Mouse (Mus musculus): ENCODE data around the gene Tfcp2. TPM values are rescaled to one million over a fixed set of nuclear protein-coding genes. Genes with fewer than 3 reads are reported as not detected.

Tfcp2 gene
- total and polyA plus RNA-seq, 3 experiments: 20.4 to 21.5 TPM; not detected in 1

DNA sequence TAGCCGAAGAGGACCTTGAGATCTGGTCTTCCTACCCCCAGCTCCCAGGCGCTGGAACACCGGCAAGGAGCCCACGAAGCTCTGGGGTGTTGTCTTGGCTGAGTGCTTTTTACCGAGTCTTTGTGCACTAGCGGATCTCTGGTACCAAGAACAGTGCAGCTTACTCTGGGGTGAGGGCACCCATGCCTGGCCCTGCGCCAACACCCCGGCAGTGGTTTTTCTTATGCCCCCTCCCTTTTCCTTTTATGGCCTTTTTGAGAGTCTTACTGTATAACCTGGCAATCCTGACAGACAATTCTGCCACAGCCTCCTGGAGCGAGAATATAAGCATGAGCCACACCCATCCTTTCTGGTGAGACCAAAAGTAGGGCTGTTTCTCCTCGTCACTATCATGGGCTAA, 73.5 kb downstream of the Tfcp2 start:
- no peak overlapping the region for H3K9ac ChIP-seq (ENCODE audit: control insufficient read depth, low read depth, low read length, poor library complexity, severe bottlenecking)
- H3K4me3 ChIP-seq (ENCODE audit: control insufficient read depth in 1 of 2, insufficient read depth in 1 of 2, low read depth in 2 of 2, low read length in 2 of 2): no peak overlapping the region
- no peaks in the 10 kb centered on the region for H3K27me3 ChIP-seq (ENCODE audit: control insufficient read depth in 1 of 2, insufficient read depth in 2 of 2, low read length in 2 of 2)
- no peak overlapping the region for H3K27ac ChIP-seq (ENCODE audit: control insufficient read depth, low read depth, low read length)
- H3K36me3 ChIP-seq (ENCODE audit: control insufficient read depth in 1 of 2, insufficient read depth in 2 of 2, low read length in 2 of 2): peaks cover 0 to 4% of the 10 kb centered on the region in 2 experiments; a peak in 1 of 4 replicates
- no peaks in the 10 kb centered on the region for H3K4me1 ChIP-seq (ENCODE audit: control insufficient read depth in 1 of 2, insufficient read depth in 2 of 2, low read length in 2 of 2)
- no peak for TF ChIP-seq ELF1 (IDR thresholded peaks at IDR 0.05; ENCODE audit: low read depth, low read length)
- no peak for TF ChIP-seq ETS1 (IDR thresholded peaks at IDR 0.05; ENCODE audit: low read depth, low read length)
- TF ChIP-seq ZKSCAN1 (IDR thresholded peaks at IDR 0.05; ENCODE audit: low read depth, low read length): no peak
- TF ChIP-seq SMC3 (IDR thresholded peaks at IDR 0.05; ENCODE audit: low read depth, low read length): no peak
- TF ChIP-seq MXI1 (IDR thresholded peaks at IDR 0.05; ENCODE audit: low read depth, low read length): no peak
- no peak for TF ChIP-seq CTCF (IDR thresholded peaks at IDR 0.05 in 2 of 3, conservative IDR thresholded peaks at IDR 0.05 in 1 of 3; ENCODE audit: control insufficient read depth in 1 of 3, insufficient read depth in 1 of 3, low read depth in 2 of 3, low read length in 3 of 3, poor library complexity in 1 of 3, severe bottlenecking in 1 of 3)
- no peak for TF ChIP-seq KAT2A (conservative IDR thresholded peaks at IDR 0.05; ENCODE audit: low read depth, low read length)
- TF ChIP-seq HCFC1 (IDR thresholded peaks at IDR 0.05; ENCODE audit: low read depth, low read length): no peak
- TF ChIP-seq CHD1 (IDR thresholded peaks at IDR 0.05; ENCODE audit: low read depth, low read length): no peak
- no peak for TF ChIP-seq E2F4 (IDR thresholded peaks at IDR 0.05; ENCODE audit: borderline replicate concordance, low read depth, low read length)
- TF ChIP-seq MAFK (IDR thresholded peaks at IDR 0.05; ENCODE audit: borderline replicate concordance, low read depth, low read length): no peak
- no peak for TF ChIP-seq NELFE (IDR thresholded peaks at IDR 0.05; ENCODE audit: low read depth, low read length)
- no peak for TF ChIP-seq EP300 (IDR thresholded peaks at IDR 0.05; ENCODE audit: low read depth in 1 of 2, low read length in 2 of 2)
- TF ChIP-seq RCOR1 (IDR thresholded peaks at IDR 0.05; ENCODE audit: low read depth, low read length): no peak
- TF ChIP-seq UBTF (IDR thresholded peaks at IDR 0.05; ENCODE audit: borderline replicate concordance, insufficient read depth, low read depth, low read length): no peak
- DNase-seq (ENCODE audit: low read depth, low spot score): no peak
- H3K9me3 ChIP-seq (replicated peaks; ENCODE audit: insufficient read depth, low read length): no peaks in the 10 kb centered on the region
- H3K79me2 ChIP-seq (ENCODE audit: control insufficient read depth, insufficient read depth, low read length, poor library complexity): no peaks in the 10 kb centered on the region

GRCm38 (mm10) chr15:100473926-100474503, 77.8 kb downstream of the Tfcp2 start:
- H3K27ac ChIP-seq (ENCODE audit: control insufficient read depth, low read depth, low read length): no peak overlapping the region
- TF ChIP-seq SIN3A (IDR thresholded peaks at IDR 0.05; ENCODE audit: low read length): no peak
- TF ChIP-seq USF2 (IDR thresholded peaks at IDR 0.05; ENCODE audit: borderline replicate concordance in 1 of 2, insufficient read depth in 1 of 2, low read depth in 1 of 2, low read length in 2 of 2): no peak

More at GRCm38 (mm10) chr15:100473926-100474503, 77.8 kb downstream of the Tfcp2 start:
- H3K36me3 ChIP-seq (ENCODE audit: control insufficient read depth in 1 of 2, insufficient read depth in 2 of 2, low read length in 2 of 2): peaks cover 4 to 10% of the 10 kb centered on the region in 2 experiments
- H3K9ac ChIP-seq (ENCODE audit: control insufficient read depth, low read depth, low read length, poor library complexity, severe bottlenecking): no peak overlapping the region
- H3K4me1 ChIP-seq (ENCODE audit: control insufficient read depth in 1 of 2, insufficient read depth in 2 of 2, low read length in 2 of 2): peaks cover 0 to 10% of the 10 kb centered on the region in 2 experiments; a peak in 2 of 4 replicates
- H3K27me3 ChIP-seq (ENCODE audit: control insufficient read depth in 1 of 2, insufficient read depth in 2 of 2, low read length in 2 of 2): no peaks in the 10 kb centered on the region
- H3K4me3 ChIP-seq (ENCODE audit: control insufficient read depth in 1 of 2, insufficient read depth in 1 of 2, low read depth in 2 of 2, low read length in 2 of 2): no peak overlapping the region
- no peak for DNase-seq (ENCODE audit: low read depth, low spot score)
- peaks cover 11% of the 10 kb centered on the region for H3K79me2 ChIP-seq (ENCODE audit: control insufficient read depth, insufficient read depth, low read length, poor library complexity)
- H3K9me3 ChIP-seq (replicated peaks; ENCODE audit: insufficient read depth, low read length): no peaks in the 10 kb centered on the region
